Mouse (Mus musculus) forebrain, embryonic 15.5 days (tissue): Measurements from ENCODE around the gene Olfr680-ps1. TPM values are rescaled to one million over a fixed set of nuclear protein-coding genes. Genes with fewer than 3 reads are reported as not detected.
"Not testable (repeated sequence)": the region's sequence is repeated elsewhere in the genome, so short reads cannot be mapped to it uniquely, and the experiment has no call there.

Source experiments
- ATAC-seq: fragments of 200-750 bp; cut with Nextera tagmentation; replicated peaks from 2 replicates; pipeline ENCODE4 v1.8.0; 2017; ENCODE audit warnings: mild to moderate bottlenecking, moderate TSS enrichment, moderate library complexity
- H3K27ac ChIP-seq: fragments of 300-500 bp; sonication (generic); replicated peaks from 2 replicates; pipeline ENCODE4 v1.5.1; 2015; ENCODE audit warnings: mild to moderate bottlenecking, inconsistent platforms
- H3K27me3 ChIP-seq: fragments of 300-500 bp; sonication (generic); 2 replicates; pipeline ENCODE4 v1.6.1; 2015; ENCODE audit warnings: inconsistent platforms
- H3K36me3 ChIP-seq: fragments of 300-500 bp; sonication (generic); 2 replicates; pipeline ENCODE4 v1.6.1; 2015; ENCODE audit warnings: mild to moderate bottlenecking, inconsistent platforms
- H3K4me1 ChIP-seq: fragments of 300-500 bp; sonication (generic); 2 replicates; pipeline ENCODE4 v1.6.1; 2015; ENCODE audit warnings: inconsistent platforms
- H3K4me2 ChIP-seq: fragments of 300-500 bp; sonication (generic); replicated peaks from 2 replicates; pipeline ENCODE4 v1.6.1; 2015; ENCODE audit warnings: mild to moderate bottlenecking, inconsistent platforms
- H3K4me3 ChIP-seq: fragments of 300-500 bp; sonication (generic); 2 replicates; pipeline ENCODE4 v1.5.1; 2015; ENCODE audit warnings: mild to moderate bottlenecking, inconsistent platforms
- H3K9ac ChIP-seq: fragments of 300-500 bp; sonication (generic); replicated peaks from 2 replicates; pipeline ENCODE4 v1.6.1; 2015; ENCODE audit warnings: mild to moderate bottlenecking, inconsistent platforms
- H3K9me3 ChIP-seq: fragments of 300-500 bp; sonication (generic); 2 replicates; pipeline ENCODE4 v1.6.1; 2016; ENCODE audit warnings: inconsistent platforms
- WGBS: fragments of 180-500 bp; shearing (Covaris S2); methylation state at CpG from one replicate; pipeline ENCODE4 v1.1.7; 2015; ENCODE audit warnings: mixed read lengths; 5-methylcytosine and 5-hydroxymethylcytosine counted together
- polyA plus RNA-seq: library from polyadenylated mRNA; unstranded; fragments of >200 nt; fragmentation: Nextera tagmentation; extraction: Ambion mirVana; gene quantifications from 2 replicates; pipeline ENCODE4 v1.2.1, GENCODE M21; 2015

The Olfr680-ps1 gene
- polyA plus RNA-seq = not detected in 2 replicates

GRCm38 (mm10) chr7:105092717-105093116 is at the start of gene Olfr680-ps1:
Olfr680-ps1 (minus strand) TSS chr7:105092817.
- not testable (repeated sequence) for H3K27me3 ChIP-seq, H3K4me2 ChIP-seq, H3K9ac ChIP-seq, H3K4me1 ChIP-seq, H3K4me3 ChIP-seq, H3K27ac ChIP-seq, H3K9me3 ChIP-seq, ATAC-seq, H3K36me3 ChIP-seq

- H3K27me3 ChIP-seq = no peaks in the 10 kb centered on the region
- no peak overlapping the region for H3K9ac ChIP-seq
- no peaks in the 10 kb centered on the region for H3K36me3 ChIP-seq
- ATAC-seq = no peak
- no peak overlapping the region for H3K27ac ChIP-seq
- H3K4me1 ChIP-seq = no peaks in the 10 kb centered on the region
- H3K9me3 ChIP-seq = no peaks in the 10 kb centered on the region
- WGBS = 81% methylated on average over 2 of the region's 2 CpGs
- no peak overlapping the region for H3K4me3 ChIP-seq
- H3K4me2 ChIP-seq = no peak overlapping the region
These were observed 48.7 kb upstream of the Olfr680-ps1 start for GRCm38 (mm10) chr7:105141275-105141674.

GRCm38 (mm10) chr7:105116536-105116935 is 23.9 kb upstream of the Olfr680-ps1 start, which contains the start of gene Olfr681:
Olfr681 (plus strand) TSS chr7:105116836.
- no peak for ATAC-seq
- H3K4me2 ChIP-seq = no peak within 1 kb of the TSS
- H3K27ac ChIP-seq = no peak within 1 kb of the TSS

GRCm38 (mm10) chr7:105080905-105081304 is 11.7 kb downstream of the Olfr680-ps1 start, which contains the start of gene Olfr679:
Olfr679 (plus strand) TSS chr7:105081205.
- Histone ChIP-seq H3K36me3 (no peaks in the 10 kb centered on the region), H3K9me3 (no peaks in the 10 kb centered on the region), H3K27ac (no peak within 1 kb of the TSS), H3K9ac (no peak within 1 kb of the TSS), H3K4me3 (no peak within 1 kb of the TSS), H3K4me1 (no peaks in the 10 kb centered on the region), H3K4me2 (no peak within 1 kb of the TSS), H3K27me3 (no peaks in the 10 kb centered on the region)
- WGBS = 65% methylated on average over 1 of the region's 1 CpGs
- no peak for ATAC-seq

More at GRCm38 (mm10) chr7:105116536-105116935, 23.9 kb upstream of the Olfr680-ps1 start, which contains the start of gene Olfr681:
- Histone ChIP-seq H3K9me3 (no peaks in the 10 kb centered on the region), H3K4me1 (no peaks in the 10 kb centered on the region), H3K36me3 (no peaks in the 10 kb centered on the region), H3K27me3 (no peaks in the 10 kb centered on the region), H3K9ac (no peak within 1 kb of the TSS), H3K4me3 (no peak within 1 kb of the TSS)

- H3K36me3 ChIP-seq = no peaks in the 10 kb centered on the region
- H3K4me2 ChIP-seq = no peak within 1 kb of the TSS
- H3K4me1 ChIP-seq = no peaks in the 10 kb centered on the region
- no peak within 1 kb of the TSS for H3K4me3 ChIP-seq
- ATAC-seq = no peak
- WGBS = 91% methylated on average over 1 of the region's 1 CpGs
- H3K9ac ChIP-seq = no peak within 1 kb of the TSS
- no peaks in the 10 kb centered on the region for H3K9me3 ChIP-seq
- H3K27me3 ChIP-seq = no peaks in the 10 kb centered on the region
- no peak within 1 kb of the TSS for H3K27ac ChIP-seq
These were observed 28.4 kb downstream of the Olfr680-ps1 start, which contains the start of gene Olfr678 for GRCm38 (mm10) chr7:105064175-105064574. Olfr678 (plus strand) TSS chr7:105064475.

- no peak overlapping the region for H3K9ac ChIP-seq
- H3K4me2 ChIP-seq = no peak overlapping the region
- H3K27me3 ChIP-seq = no peaks in the 10 kb centered on the region
- ATAC-seq = no peak
- H3K27ac ChIP-seq = no peak overlapping the region
- no peaks in the 10 kb centered on the region for H3K9me3 ChIP-seq
- H3K36me3 ChIP-seq = no peaks in the 10 kb centered on the region
- no peaks in the 10 kb centered on the region for H3K4me1 ChIP-seq
- no peak overlapping the region for H3K4me3 ChIP-seq
These were observed 33.7 kb downstream of the Olfr680-ps1 start for GRCm38 (mm10) chr7:105058951-105059350.

Other genes with a start within 250 kb of the Olfr680-ps1 start
- gene Usp17la, start 235.8 kb downstream of the Olfr680-ps1 start, polyA plus RNA-seq = not detected in 2 replicates
- gene Olfr665, start 214.8 kb downstream of the Olfr680-ps1 start, polyA plus RNA-seq = not detected in 2 replicates
- gene Olfr666, start 196.9 kb downstream of the Olfr680-ps1 start, polyA plus RNA-seq = not detected in 2 replicates
- gene Olfr667, start 171.3 kb downstream of the Olfr680-ps1 start, polyA plus RNA-seq = not detected in 2 replicates
- not detected in 2 replicates for gene Olfr668, start 164.8 kb downstream of the Olfr680-ps1 start, polyA plus RNA-seq
- not detected in 2 replicates for gene Olfr669, start 158.6 kb downstream of the Olfr680-ps1 start, polyA plus RNA-seq
- not detected in 2 replicates for gene Olfr670, start 130.2 kb downstream of the Olfr680-ps1 start, polyA plus RNA-seq
- gene Olfr671, start 113.7 kb downstream of the Olfr680-ps1 start, polyA plus RNA-seq = not detected in 2 replicates
- gene Olfr672, start 90.8 kb downstream of the Olfr680-ps1 start, polyA plus RNA-seq = not detected in 2 replicates
- not detected in 2 replicates for gene Olfr675, start 64.4 kb downstream of the Olfr680-ps1 start, polyA plus RNA-seq
- gene Olfr676, start 60.1 kb downstream of the Olfr680-ps1 start, polyA plus RNA-seq = not detected in 2 replicates
- not detected in 2 replicates for gene Olfr677, start 41.4 kb downstream of the Olfr680-ps1 start, polyA plus RNA-seq
- gene Olfr678, start 28.3 kb downstream of the Olfr680-ps1 start, polyA plus RNA-seq = not detected in 2 replicates
- not detected in 2 replicates for gene Olfr679, start 11.6 kb downstream of the Olfr680-ps1 start, polyA plus RNA-seq
- gene Olfr681, start 24.0 kb upstream of the Olfr680-ps1 start, polyA plus RNA-seq = not detected in 2 replicates
- gene Olfr683, start 54.2 kb upstream of the Olfr680-ps1 start, polyA plus RNA-seq = not detected in 2 replicates
- not detected in 2 replicates for gene Olfr684, start 70.8 kb upstream of the Olfr680-ps1 start, polyA plus RNA-seq
- gene Olfr685, start 93.2 kb upstream of the Olfr680-ps1 start, polyA plus RNA-seq = not detected in 2 replicates
- gene Olfr686, start 114.7 kb upstream of the Olfr680-ps1 start, polyA plus RNA-seq = not detected in 2 replicates
- gene Olfr688, start 195.3 kb upstream of the Olfr680-ps1 start, polyA plus RNA-seq = not detected in 2 replicates
- not detected in 2 replicates for gene Olfr689, start 218.3 kb upstream of the Olfr680-ps1 start, polyA plus RNA-seq
- not detected in 2 replicates for gene Olfr690, start 241.3 kb upstream of the Olfr680-ps1 start, polyA plus RNA-seq
- gene Olfr691, start 249.5 kb upstream of the Olfr680-ps1 start, polyA plus RNA-seq = 0.11 TPM in 1 of 2 replicates, not detected in the other